Mouse (Mus musculus): ENCODE measurements around the gene Gpkow. TPM values are rescaled to one million over a fixed set of nuclear protein-coding genes. Genes with fewer than 3 reads are reported as not detected.

Gpkow gene
- polyA plus RNA-seq, 2 experiments, result 7.0 to 12.6 TPM

DNA sequence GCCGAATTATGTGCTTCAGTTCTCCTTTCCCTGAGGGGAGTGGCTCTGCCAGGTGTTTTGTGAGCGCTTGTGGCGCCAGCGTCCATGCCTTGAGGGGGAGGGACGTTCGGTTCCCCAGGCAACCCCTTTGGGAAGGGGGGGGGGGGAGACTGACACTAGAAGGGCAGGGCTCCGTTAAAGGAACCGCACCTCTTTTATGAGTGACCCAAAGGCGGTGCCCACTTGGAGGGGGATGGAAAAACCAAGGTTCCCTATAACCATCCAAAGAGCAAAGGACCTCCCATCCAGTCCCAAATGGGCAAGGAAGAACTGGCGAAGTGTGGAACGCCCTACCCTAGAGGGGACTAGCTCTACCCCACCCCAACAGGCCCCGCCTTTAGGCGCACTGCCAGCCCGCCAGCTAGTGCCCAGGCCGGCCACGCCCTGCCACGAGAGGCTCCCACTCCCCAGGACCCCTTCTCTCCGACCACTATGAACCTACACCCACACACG lies 26.5 kb upstream of the Gpkow start:
- Histone ChIP-seq H3K4me3 (ENCODE audit: insufficient read depth in 1 of 2, low read depth in 2 of 2, low read length in 2 of 2) (peak overlapping the region; percentile 50 to 72), H3K27ac (no peak overlapping the region), H3K36me3 (replicated peaks; ENCODE audit: control insufficient read depth, insufficient read depth, low read depth) (no peaks in the 10 kb centered on the region), H3K27me3 (ENCODE audit: control insufficient read depth, insufficient read depth, low read length) (no peaks in the 10 kb centered on the region), H3K9me3 (ENCODE audit: control insufficient read depth, low read length) (no peaks in the 10 kb centered on the region), H3K4me1 (replicated peaks; ENCODE audit: control insufficient read depth in 2 of 2, insufficient read depth in 2 of 2, low read length in 1 of 2) (peaks cover 0 to 15% of the 10 kb centered on the region in 2 experiments; a peak in 2 of 4 replicates), H3K4me2 (ENCODE audit: low read depth) (peak overlapping the region; percentile 65), H3K9ac (replicated peaks) (peak overlapping the region; percentile 23)
- ATAC-seq (ENCODE audit: insufficient read depth) (peak; percentile 72), DNase-seq (ENCODE audit: low read depth in 3 of 3, low spot score in 3 of 3) (no peak)
- no peak for TF ChIP-seq CTCF (IDR thresholded peaks at IDR 0.05; ENCODE audit: low read depth)
- no peak for TF ChIP-seq EP300 (IDR thresholded peaks at IDR 0.05; ENCODE audit: low read depth)
- 11% methylated on average over 14 of the region's 19 CpGs for WGBS (ENCODE audit: insufficient replicate concordance)

DNA sequence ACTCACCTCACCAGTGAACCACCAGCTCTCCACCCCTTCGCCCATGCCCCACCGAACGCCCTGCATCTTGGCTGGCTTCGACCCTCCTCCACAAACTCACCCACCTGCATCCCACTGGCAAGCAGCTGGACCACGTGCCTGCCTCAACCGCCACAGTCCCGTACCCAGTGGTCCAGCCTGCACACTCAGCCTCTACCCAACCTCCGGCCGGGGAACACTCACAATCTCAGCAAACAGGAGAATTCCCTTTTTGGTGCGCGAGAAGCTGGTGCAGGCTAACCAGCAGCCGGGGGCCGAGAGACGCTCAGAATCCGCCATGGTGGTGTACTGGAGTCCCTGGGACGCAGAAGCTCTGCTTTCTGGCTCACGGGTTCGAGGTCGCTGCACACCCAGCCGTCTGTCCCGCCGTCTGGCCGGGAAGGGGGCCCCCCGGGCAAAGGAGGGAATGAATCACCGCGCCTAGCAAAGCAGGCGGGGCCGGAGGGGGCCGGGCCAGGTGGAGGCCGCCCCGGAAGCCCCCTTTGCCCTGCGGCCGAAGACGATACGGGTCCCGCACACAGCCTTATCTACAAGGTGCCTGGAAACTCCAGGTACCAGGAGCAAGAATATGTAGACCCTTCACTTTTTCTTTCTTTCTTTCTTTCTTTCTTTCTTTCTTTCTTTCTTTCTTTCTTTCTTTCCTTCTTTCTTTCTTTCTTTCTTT lies 25.9 kb upstream of the Gpkow start, which contains the start of gene Plp2:
Gene Plp2 (minus strand): TSS at position 470 of the 703 bp plus-strand sequence.
- H3K4me2 ChIP-seq (ENCODE audit: low read depth), result peak within 1 kb of the TSS; percentile 65
- peak within 1 kb of the TSS; percentile 23 for H3K9ac ChIP-seq (replicated peaks)
- H3K4me3 ChIP-seq (ENCODE audit: insufficient read depth in 1 of 2, low read depth in 2 of 2, low read length in 2 of 2), result peak within 1 kb of the TSS; percentile 50 to 72
- TF ChIP-seq CTCF (IDR thresholded peaks at IDR 0.05; ENCODE audit: low read depth) (no peak), EP300 (IDR thresholded peaks at IDR 0.05; ENCODE audit: low read depth) (no peak)
- 16% methylated on average over 30 of the region's 36 CpGs for WGBS (ENCODE audit: insufficient replicate concordance)
- no peaks in the 10 kb centered on the region for H3K9me3 ChIP-seq (ENCODE audit: control insufficient read depth, low read length)
- DNase-seq (ENCODE audit: low read depth in 3 of 3, low spot score in 3 of 3) (no peak), ATAC-seq (ENCODE audit: insufficient read depth) (peak; percentile 34)
- H3K27me3 ChIP-seq (ENCODE audit: control insufficient read depth, insufficient read depth, low read length), result no peaks in the 10 kb centered on the region
- no peaks in the 10 kb centered on the region for H3K36me3 ChIP-seq (replicated peaks; ENCODE audit: control insufficient read depth, insufficient read depth, low read depth)
- no peak within 1 kb of the TSS for H3K27ac ChIP-seq
- H3K4me1 ChIP-seq (replicated peaks; ENCODE audit: control insufficient read depth in 2 of 2, insufficient read depth in 2 of 2, low read length in 1 of 2), result peaks cover 0 to 15% of the 10 kb centered on the region in 2 experiments; a peak in 2 of 4 replicates

DNA sequence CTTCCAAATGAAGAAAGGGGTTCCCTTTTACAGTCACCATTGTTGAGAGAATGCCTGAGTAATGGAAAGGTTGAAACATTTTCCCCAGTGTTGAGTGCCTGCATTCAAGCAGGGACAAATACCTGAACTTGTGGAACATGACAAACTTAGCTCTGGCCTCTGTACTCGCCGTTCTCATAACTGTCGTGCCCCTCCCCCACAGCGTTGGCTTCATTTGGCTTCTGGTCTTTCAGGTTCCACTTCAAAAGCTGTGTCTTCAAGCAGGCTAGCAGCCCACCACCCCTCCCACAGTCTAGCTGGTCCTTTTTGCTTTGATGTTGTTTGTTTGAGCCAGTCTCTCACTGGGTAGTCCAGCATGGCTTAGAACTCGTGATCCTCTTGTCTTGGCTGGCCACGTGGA lies 24.2 kb upstream of the Gpkow start:
- no peak overlapping the region for H3K27ac ChIP-seq
- no peak overlapping the region for H3K4me3 ChIP-seq (ENCODE audit: insufficient read depth in 1 of 2, low read depth in 2 of 2, low read length in 2 of 2)
- 33% methylated on average over 6 of the region's 6 CpGs for WGBS (ENCODE audit: insufficient replicate concordance)
- ATAC-seq (ENCODE audit: insufficient read depth), result no peak
- H3K36me3 ChIP-seq (replicated peaks; ENCODE audit: control insufficient read depth, insufficient read depth, low read depth), result no peaks in the 10 kb centered on the region
- H3K4me1 ChIP-seq (replicated peaks; ENCODE audit: control insufficient read depth in 2 of 2, insufficient read depth in 2 of 2, low read length in 1 of 2), result peaks cover 0 to 15% of the 10 kb centered on the region in 2 experiments; a peak in 2 of 4 replicates
- TF ChIP-seq EP300 (IDR thresholded peaks at IDR 0.05; ENCODE audit: low read depth), result no peak
- TF ChIP-seq CTCF (IDR thresholded peaks at IDR 0.05; ENCODE audit: low read depth), result no peak
- no peak overlapping the region for H3K4me2 ChIP-seq (ENCODE audit: low read depth)
- H3K9me3 ChIP-seq (ENCODE audit: control insufficient read depth, low read length), result no peaks in the 10 kb centered on the region
- no peak overlapping the region for H3K9ac ChIP-seq (replicated peaks)
- H3K27me3 ChIP-seq (ENCODE audit: control insufficient read depth, insufficient read depth, low read length), result no peaks in the 10 kb centered on the region
- DNase-seq (ENCODE audit: low read depth in 3 of 3, low spot score in 3 of 3), result no peak

DNA sequence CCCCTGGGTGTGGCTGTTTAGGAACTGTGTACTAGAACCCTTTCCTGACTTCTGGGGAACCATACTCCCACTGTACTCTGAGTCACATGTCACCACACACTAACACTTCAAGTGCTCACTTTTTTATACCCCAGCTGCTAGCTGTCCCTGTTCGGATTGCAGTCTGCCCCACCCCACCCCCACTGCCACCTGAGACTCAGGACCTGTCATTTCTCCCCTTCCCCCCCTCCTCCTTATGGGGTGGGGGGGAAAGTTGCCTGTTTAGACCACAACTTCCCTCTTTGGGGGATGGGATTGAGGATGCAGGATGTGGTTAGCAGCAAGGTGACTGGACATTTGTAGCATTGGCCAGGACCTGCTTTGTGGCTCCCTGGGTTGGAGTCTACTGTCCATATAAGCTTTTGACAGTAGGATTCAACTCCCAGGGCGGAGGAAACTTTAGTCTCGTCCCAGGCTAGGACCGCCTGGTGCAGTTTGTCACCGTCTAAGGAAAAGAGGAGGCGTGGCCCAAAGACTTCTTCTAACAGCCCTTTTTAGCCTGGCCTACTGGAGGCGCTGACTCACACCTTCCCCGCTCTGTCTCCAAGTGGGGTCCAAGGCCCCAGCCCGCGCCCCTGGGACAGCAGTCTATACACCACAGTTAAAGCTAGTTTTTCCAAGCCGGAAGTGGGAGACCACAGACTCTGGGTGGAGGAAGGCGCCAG lies 23.2 kb upstream of the Gpkow start:
- no peaks in the 10 kb centered on the region for H3K9me3 ChIP-seq (ENCODE audit: control insufficient read depth, low read length)
- ATAC-seq (ENCODE audit: insufficient read depth) (peak; percentile 47), DNase-seq (ENCODE audit: low read depth in 3 of 3, low spot score in 3 of 3) (no peak)
- peaks cover 0 to 15% of the 10 kb centered on the region in 2 experiments; a peak in 2 of 4 replicates for H3K4me1 ChIP-seq (replicated peaks; ENCODE audit: control insufficient read depth in 2 of 2, insufficient read depth in 2 of 2, low read length in 1 of 2)
- WGBS (ENCODE audit: insufficient replicate concordance), result 21% methylated on average over 12 of the region's 12 CpGs
- no peak overlapping the region for H3K27ac ChIP-seq
- peak overlapping the region; percentile 62 for H3K4me2 ChIP-seq (ENCODE audit: low read depth)
- H3K4me3 ChIP-seq (ENCODE audit: insufficient read depth in 1 of 2, low read depth in 2 of 2, low read length in 2 of 2), result no peak overlapping the region
- no peaks in the 10 kb centered on the region for H3K27me3 ChIP-seq (ENCODE audit: control insufficient read depth, insufficient read depth, low read length)
- TF ChIP-seq EP300 (IDR thresholded peaks at IDR 0.05; ENCODE audit: low read depth) (no peak), CTCF (IDR thresholded peaks at IDR 0.05; ENCODE audit: low read depth) (no peak)
- no peaks in the 10 kb centered on the region for H3K36me3 ChIP-seq (replicated peaks; ENCODE audit: control insufficient read depth, insufficient read depth, low read depth)
- no peak overlapping the region; the same call in 1 of the 2 replicates for H3K9ac ChIP-seq (replicated peaks)

Data from liver, embryonic 14.5 days (tissue).